Mouse (Mus musculus) liver, embryonic 14.5 days (tissue): Measurements from ENCODE around the gene Snx22. TPM values are rescaled to one million over a fixed set of nuclear protein-coding genes. Genes with fewer than 3 reads are reported as not detected.

Source experiments
- ATAC-seq: fragments of 200-750 bp; cut with Nextera tagmentation; 2 replicates; pipeline ENCODE4 v1.8.0; 2017; ENCODE audit warnings: moderate number of reproducible peaks, mild to moderate bottlenecking, moderate library complexity; ENCODE audit not compliant: insufficient read depth
- DNase-seq, 3 experiments: peaks; one replicate each; pipeline ENCODE4 v3.0.0-alpha.2; 2012 to 2013; ENCODE audit warnings: low read depth in 3 of 3, low spot score in 3 of 3
- H3K27ac ChIP-seq: fragments of 300-500 bp; sonication (generic); 2 replicates; pipeline ENCODE4 v1.5.1; 2014; ENCODE audit warnings: moderate library complexity, mild to moderate bottlenecking, control low read depth, inconsistent platforms
- H3K27me3 ChIP-seq: fragments of 300-500 bp; sonication (generic); 2 replicates; pipeline ENCODE4 v1.6.1; 2014; ENCODE audit warnings: mild to moderate bottlenecking, low read length, moderate library complexity; ENCODE audit not compliant: control insufficient read depth, insufficient read depth
- H3K36me3 ChIP-seq: fragments of 300-500 bp; sonication (generic); replicated peaks from 2 replicates; pipeline ENCODE4 v1.6.1; 2014; ENCODE audit warnings: low read depth; ENCODE audit not compliant: control insufficient read depth, insufficient read depth
- H3K4me1 ChIP-seq, 2 experiments: fragments of 200-500 bp in 1 of 2; fragments of 300-500 bp in 1 of 2; sonication (generic) in 1 of 2; replicated peaks; 2 replicates each; pipeline ENCODE4 v1.6.1; 2012 to 2014; ENCODE audit warnings: antibody characterized with exemption in 1 of 2, inconsistent platforms in 1 of 2, low read length in 1 of 2; ENCODE audit not compliant: control insufficient read depth in 2 of 2, insufficient read depth in 2 of 2
- H3K4me2 ChIP-seq: fragments of 300-500 bp; sonication (generic); 2 replicates; pipeline ENCODE4 v1.6.1; 2014; ENCODE audit warnings: low read depth, mild to moderate bottlenecking, control low read depth, moderate library complexity
- H3K4me3 ChIP-seq, 2 experiments: fragments of 200-500 bp in 1 of 2; fragments of 300-500 bp in 1 of 2; sonication (generic) in 1 of 2; 2 replicates each; pipeline ENCODE4 v1.5.1; 2012 to 2014; ENCODE audit warnings: low read depth in 2 of 2, low read length in 2 of 2, mild to moderate bottlenecking in 2 of 2, control low read depth in 1 of 2, inconsistent platforms in 1 of 2, moderate library complexity in 1 of 2; ENCODE audit not compliant: insufficient read depth in 1 of 2
- H3K9ac ChIP-seq: fragments of 300-500 bp; sonication (generic); replicated peaks from 2 replicates; pipeline ENCODE4 v1.6.1; 2014; ENCODE audit warnings: mild to moderate bottlenecking, control low read depth, moderate library complexity
- H3K9me3 ChIP-seq: fragments of 300-500 bp; sonication (generic); 2 replicates; pipeline ENCODE4 v1.6.1; 2016; ENCODE audit warnings: low read length, mixed read lengths; ENCODE audit not compliant: control insufficient read depth
- CTCF ChIP-seq: IDR thresholded peaks from 2 replicates; pipeline ENCODE4 v1.5.1; 2016; ENCODE audit warnings: antibody characterized with exemption, low read depth, control low read depth
- EP300 ChIP-seq: IDR thresholded peaks from 2 replicates; pipeline ENCODE4 v1.6.1; 2016; ENCODE audit warnings: antibody characterized with exemption, low read depth
- WGBS: fragments of 180-500 bp; shearing (Covaris S2); extraction: QIAGEN DNeasy Blood & Tissue Kit; methylation state at CpG from one replicate; pipeline ENCODE4 v1.1.7; 2014; ENCODE audit not compliant: insufficient replicate concordance; 5-methylcytosine and 5-hydroxymethylcytosine counted together
- polyA plus RNA-seq, 2 experiments: library from polyadenylated mRNA; depleted of rRNA in 1 of 2; stranded (reverse) in 1 of 2; unstranded in 1 of 2; fragments of >200 nt; fragmentation: Nextera tagmentation in 1 of 2; extraction: Ambion mirVana in 1 of 2; gene quantifications; 2 replicates each; pipeline versions ENCODE4 v1.2.1 to v1.2.3; 2012 to 2014

Snx22 gene
- polyA plus RNA-seq (2012; rRNA removed), result 26.7 and 32.8 TPM in 2 replicates
- polyA plus RNA-seq (2014; fragmentation: Nextera tagmentation; extraction: Ambion mirVana), result 25.4 and 26.5 TPM in 2 replicates

DNA sequence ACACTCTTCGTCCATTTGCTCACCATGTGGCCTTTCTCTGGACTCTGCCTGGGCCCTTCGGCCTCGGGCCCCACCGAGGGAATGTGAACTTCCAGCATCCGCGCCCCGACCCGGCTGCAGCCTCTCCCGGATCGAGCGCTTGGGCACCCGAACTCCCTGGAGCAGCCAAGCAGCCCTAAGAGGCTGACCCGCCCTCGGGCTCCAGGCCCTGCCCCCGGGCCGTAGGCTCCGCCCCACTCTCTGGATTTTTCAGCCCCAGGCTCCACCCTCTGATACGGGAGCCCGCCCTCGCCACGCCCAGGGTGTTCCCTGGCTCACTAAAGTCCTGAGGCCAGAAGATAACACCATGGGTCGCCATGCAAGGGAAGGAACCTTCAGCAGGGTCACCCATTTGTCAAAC is at the start of gene Snx22:
Snx22 (minus strand) TSS at position 137 of the 400 bp plus-strand sequence.
- peaks cover 15 to 22% of the 10 kb centered on the region in 2 experiments for H3K4me1 ChIP-seq
- WGBS, result under 1% methylated on average over 22 of the region's 22 CpGs

DNA sequence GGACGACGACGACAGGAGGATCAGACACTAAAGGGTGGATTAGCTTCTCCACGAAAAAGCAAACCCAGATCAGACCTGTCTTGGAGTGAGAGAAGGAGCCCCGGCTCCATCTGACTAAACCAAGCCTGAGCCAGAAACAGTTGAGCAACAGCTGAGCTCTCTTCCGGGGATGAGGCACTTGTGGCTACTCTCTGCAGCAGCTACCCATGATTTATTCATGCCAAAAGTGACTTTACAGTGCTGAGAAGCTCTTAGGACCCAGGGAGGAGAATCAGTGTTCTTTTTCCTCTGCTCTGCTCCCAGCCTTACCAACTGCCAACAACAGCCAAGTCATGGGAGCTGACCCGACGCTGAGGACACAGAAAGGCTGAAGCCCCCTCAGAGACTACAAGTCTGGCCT is 47.4 kb upstream of the Snx22 start:
- H3K4me1 ChIP-seq, result peaks cover 22 to 26% of the 10 kb centered on the region in 2 experiments
- peaks cover 4% of the 10 kb centered on the region for H3K36me3 ChIP-seq
- no peak for DNase-seq
- no peak for TF ChIP-seq CTCF
- no peak for TF ChIP-seq EP300
- H3K9me3 ChIP-seq, result no peaks in the 10 kb centered on the region
- H3K9ac ChIP-seq, result no peak overlapping the region
- H3K4me3 ChIP-seq, result no peak overlapping the region
- H3K27me3 ChIP-seq, result no peaks in the 10 kb centered on the region
- 71% methylated on average over 8 of the region's 8 CpGs for WGBS
- H3K4me2 ChIP-seq, result no peak overlapping the region
- no peak for ATAC-seq
- H3K27ac ChIP-seq, result no peak overlapping the region

More for the DNA sequence above, at the start of gene Snx22:
- H3K9ac ChIP-seq, result peak within 1 kb of the TSS; percentile 97
- ATAC-seq (peak; percentile 95), DNase-seq (peak; percentile 92 to 94 (median 93))
- peak within 1 kb of the TSS; percentile 81 for H3K4me2 ChIP-seq
- no peak for TF ChIP-seq CTCF
- peak; percentile 59; the same call in 1 of the 2 replicates for TF ChIP-seq EP300
- H3K27ac ChIP-seq, result peak within 1 kb of the TSS; percentile 92
- H3K36me3 ChIP-seq, result peaks cover 32% of the 10 kb centered on the region
- peaks cover 8% of the 10 kb centered on the region for H3K27me3 ChIP-seq
- no peaks in the 10 kb centered on the region for H3K9me3 ChIP-seq
- H3K4me3 ChIP-seq, result peak within 1 kb of the TSS; percentile 79 to 93

DNA sequence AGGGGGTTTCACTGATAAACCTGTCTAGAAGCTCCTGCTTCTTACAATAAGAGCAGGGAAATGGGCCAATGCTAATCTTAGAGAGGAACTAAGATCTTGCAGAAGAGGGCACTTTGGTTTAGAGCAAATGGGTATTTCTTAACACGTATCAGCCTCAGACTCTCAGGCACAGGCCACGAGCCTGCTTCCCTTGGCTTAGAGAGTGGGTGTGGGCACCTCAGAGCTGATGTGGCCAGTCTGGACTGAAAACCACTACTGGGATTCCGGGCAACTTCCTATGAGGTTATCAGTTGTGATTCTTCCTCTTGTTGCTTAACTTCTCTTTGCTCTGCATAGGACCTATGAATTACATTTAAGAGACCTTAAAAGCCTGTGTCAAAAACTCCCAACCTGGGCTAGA is 44.8 kb upstream of the Snx22 start:
- no peak for DNase-seq
- H3K9ac ChIP-seq, result no peak overlapping the region
- H3K27ac ChIP-seq, result no peak overlapping the region
- H3K4me1 ChIP-seq, result peaks cover 5 to 11% of the 10 kb centered on the region in 2 experiments; a peak in 3 of 4 replicates
- TF ChIP-seq CTCF (no peak), EP300 (no peak)
- H3K9me3 ChIP-seq, result no peaks in the 10 kb centered on the region
- peaks cover 4% of the 10 kb centered on the region for H3K36me3 ChIP-seq
- no peak overlapping the region for H3K4me3 ChIP-seq
- no peak overlapping the region for H3K4me2 ChIP-seq
- 35% methylated on average over 3 of the region's 3 CpGs for WGBS
- no peaks in the 10 kb centered on the region for H3K27me3 ChIP-seq
- ATAC-seq, result no peak

DNA sequence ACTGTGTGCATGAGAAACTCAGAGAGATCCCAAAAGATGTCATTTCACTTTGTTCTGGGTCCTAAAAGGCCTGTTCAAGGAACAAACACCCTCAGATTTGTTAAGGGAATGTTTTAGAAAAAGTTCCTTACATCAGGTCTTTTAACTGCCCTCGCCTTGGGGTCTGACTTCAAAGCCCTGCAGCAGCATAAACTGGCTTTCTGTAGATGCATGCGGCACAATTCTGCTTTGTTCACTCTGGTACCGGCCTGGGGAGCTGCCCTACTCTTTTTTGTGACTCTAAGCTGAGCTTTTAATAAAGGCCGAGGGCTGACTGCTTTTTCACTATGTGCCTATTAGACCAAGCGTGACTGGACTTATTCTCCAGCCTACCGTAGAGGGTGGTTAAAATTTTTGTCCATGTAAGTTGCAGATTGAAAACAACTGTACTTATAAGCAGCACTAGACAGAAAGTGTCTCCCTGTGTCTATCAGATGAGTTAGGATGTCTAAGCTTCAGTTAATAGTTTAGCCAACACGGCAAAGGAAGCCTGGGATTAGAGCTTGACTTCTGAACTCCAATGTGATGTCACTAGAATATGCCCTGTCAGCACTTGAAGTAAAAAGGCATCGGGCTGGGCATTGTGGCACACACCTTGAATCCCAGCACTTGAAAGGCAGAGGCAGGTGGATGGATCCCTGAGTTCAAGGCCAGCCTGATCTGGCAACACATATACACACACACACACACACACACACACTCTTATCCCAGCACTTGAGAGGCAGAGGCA is 41.3 kb upstream of the Snx22 start:
- TF ChIP-seq EP300 (no peak), CTCF (no peak)
- WGBS, result 80% methylated on average over 8 of the region's 8 CpGs
- H3K4me1 ChIP-seq, result peaks cover 0 to 2% of the 10 kb centered on the region in 2 experiments; a peak in 1 of 4 replicates
- ATAC-seq (no peak), DNase-seq (no peak)
- H3K27ac ChIP-seq, result no peak overlapping the region
- H3K27me3 ChIP-seq, result no peaks in the 10 kb centered on the region
- no peak overlapping the region for H3K4me3 ChIP-seq
- no peak overlapping the region for H3K9ac ChIP-seq
- peaks cover 27% of the 10 kb centered on the region for H3K36me3 ChIP-seq
- H3K9me3 ChIP-seq, result no peaks in the 10 kb centered on the region
- no peak overlapping the region for H3K4me2 ChIP-seq

- Histone ChIP-seq H3K4me2 (no peak overlapping the region), H3K9me3 (no peaks in the 10 kb centered on the region), H3K27ac (no peak overlapping the region), H3K4me1 (peaks cover 0 to 4% of the 10 kb centered on the region in 2 experiments; a peak in 2 of 4 replicates), H3K4me3 (no peak overlapping the region), H3K27me3 (no peaks in the 10 kb centered on the region), H3K9ac (no peak overlapping the region), H3K36me3 (peaks cover 29% of the 10 kb centered on the region)
- ATAC-seq, result no peak
- no peak for DNase-seq
- no peak for TF ChIP-seq CTCF
- no peak for TF ChIP-seq EP300
- 54% methylated on average over 8 of the region's 8 CpGs for WGBS
Observed at GRCm38 (mm10) chr9:66110126-66110525, 40.6 kb upstream of the Snx22 start.
